Mouse (Mus musculus): ENCODE results near the gene Ttc39b. TPM values are rescaled to one million over a fixed set of nuclear protein-coding genes. Genes with fewer than 3 reads are reported as not detected.

The Ttc39b gene
- 1.3 and 2.6 TPM in 2 replicates for polyA plus RNA-seq (2012; rRNA removed)

GRCm38 (mm10) chr4:83323910-83324684, at the start of gene Ttc39b:
TSS of gene Ttc39b (minus strand) at chr4:83324255.

Other genes with a start within 250 kb of the Ttc39b start
- gene Snapc3, start 93.5 kb upstream of the Ttc39b start, polyA plus RNA-seq (2012; rRNA removed), result 5.3 and 8.6 TPM in 2 replicates
- gene Psip1, start 162.2 kb upstream of the Ttc39b start, polyA plus RNA-seq (2012; rRNA removed), result 3.4 and 6.3 TPM in 2 replicates
- 0.08 and 0.30 TPM in 2 replicates for gene Ccdc171, start 201.3 kb upstream of the Ttc39b start, polyA plus RNA-seq (2012; rRNA removed)